Mouse (Mus musculus) liver, postnatal 0 days (tissue): Measurements from ENCODE around the gene Zfp160.
"Not testable (repeated sequence)": the region's sequence is repeated elsewhere in the genome, so short reads cannot be mapped to it uniquely, and the experiment has no call there.

Experiments used
- CTCF ChIP-seq: sonication (generic); IDR thresholded peaks from 2 replicates; pipeline ENCODE4 v1.5.1; 2016; ENCODE audit warnings: antibody characterized with exemption, low read depth
- EP300 ChIP-seq: IDR thresholded peaks from 2 replicates; pipeline ENCODE4 v1.6.1; 2016; ENCODE audit warnings: antibody characterized with exemption, low read depth, mild to moderate bottlenecking

- not testable (repeated sequence) for TF ChIP-seq EP300, CTCF
Observed at GRCm38 (mm10) chr17:21048020-21048419, 39.3 kb downstream of the Zfp160 start.
